Mouse (Mus musculus): Measurements from ENCODE around the gene Naif1.

GRCm38 (mm10) chr2:32487124-32487623 lies 36.9 kb downstream of the Naif1 start:
- TF ChIP-seq CTCF (IDR thresholded peaks at IDR 0.05; ENCODE audit: extremely low read depth, insufficient read length, insufficient replicate concordance, low read depth, low read length) (peak; percentile 99; the same call in 1 of the 2 replicates), POLR2A (IDR thresholded peaks at IDR 0.05; ENCODE audit: low read depth, low read length) (no peak)

All from small intestine, adult 2 months (tissue).